In the genomic region with DNA sequence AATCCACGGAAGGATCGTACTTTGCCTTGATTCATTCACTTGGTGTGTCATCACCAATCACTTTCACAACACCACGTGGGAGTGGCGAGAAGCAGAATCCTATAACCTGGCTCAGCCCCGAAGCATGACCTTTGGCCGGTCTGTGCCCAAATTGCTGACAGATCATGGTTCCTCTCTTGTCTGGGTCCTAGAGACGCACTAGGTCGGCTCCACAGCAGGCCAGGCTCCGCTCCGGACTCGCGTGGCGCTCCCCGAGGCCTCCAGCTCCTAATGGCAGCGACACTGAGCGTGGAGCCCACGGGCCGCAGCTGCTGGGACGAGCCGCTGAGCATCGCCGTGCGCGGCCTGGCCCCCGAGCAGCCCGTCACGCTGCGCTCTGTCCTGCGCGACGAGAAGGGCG, we compare ENCODE assay signal across 9 mouse cellular contexts. TPM values are rescaled to one million over a fixed set of nuclear protein-coding genes. Genes with fewer than 3 reads are reported as not detected.
DNase-seq lines count a peak whose midpoint lies in the region; ATAC-seq lines count a peak whose summit lies in the region.
"Not testable (repeated sequence)": the region's sequence is repeated elsewhere in the genome, so short reads cannot be mapped to it uniquely, and the experiment has no call there.
"Had no signal": no experiment of that assay in that cellular context is flagged by ENCODE, and none has a peak within 500 bp of the region (broad histone marks: within the 10 kb centered on the region; RNA-seq: fewer than 3 reads in every experiment).

TSS of gene Acot4 (plus strand) at position 139 of the 400 bp plus-strand sequence.

- peak within 1 kb of the TSS; percentile 20; the same call in 1 of the 2 replicates for H3K9ac ChIP-seq in embryonic facial prominence, embryonic 12.5 days
- peak within 1 kb of the TSS; percentile 79 for H3K9ac ChIP-seq in heart, embryonic 13.5 days
- peak within 1 kb of the TSS; percentile 52 for H3K9ac ChIP-seq in limb, embryonic 11.5 days (ENCODE audit: low read length)
- peak within 1 kb of the TSS; percentile 47 for H3K9ac ChIP-seq in neural tube, embryonic 14.5 days (replicated peaks; ENCODE audit: low read depth, low read length)

- peak; percentile 19 for DNase-seq in adrenal gland, postnatal 25 days
- DNase-seq in kidney, adult 18-20 months, result peak; percentile 81
- DNase-seq in limb, embryonic 11.5 days (ENCODE audit: low spot score), result peak; percentile 44
- peak; percentile 34 for DNase-seq in lung, postnatal 14 days
- DNase-seq in yolk sac, embryonic 10.5 days (ENCODE audit: low spot score), result peak; percentile 82

- H3K4me2 ChIP-seq in embryonic facial prominence, embryonic 12.5 days (replicated peaks), result peak within 1 kb of the TSS; percentile 67
- H3K4me2 ChIP-seq in heart, embryonic 13.5 days, result peak within 1 kb of the TSS; percentile 78
- peak within 1 kb of the TSS; percentile 65 for H3K4me2 ChIP-seq in limb, embryonic 11.5 days (ENCODE audit: low read depth, severe bottlenecking)
- H3K4me2 ChIP-seq in neural tube, embryonic 14.5 days (ENCODE audit: low read depth, low read length), result peak within 1 kb of the TSS; percentile 56

- H3K4me1 ChIP-seq in embryonic facial prominence, embryonic 12.5 days; heart, embryonic 13.5 days; limb, embryonic 11.5 days (ENCODE audit: control insufficient read depth, insufficient read depth, low read length); neural tube, embryonic 14.5 days (ENCODE audit: control insufficient read depth, insufficient read depth, low read length): not testable (repeated sequence)

- H3K4me3 ChIP-seq in embryonic facial prominence, embryonic 12.5 days, result peak within 1 kb of the TSS; percentile 45
- H3K4me3 ChIP-seq in heart, embryonic 13.5 days, result peak within 1 kb of the TSS; percentile 57
- H3K4me3 ChIP-seq in limb, embryonic 11.5 days (ENCODE audit: low read depth, low read length), result peak within 1 kb of the TSS; percentile 40
- peak within 1 kb of the TSS; percentile 38 for H3K4me3 ChIP-seq in neural tube, embryonic 14.5 days (ENCODE audit: low read depth, low read length)

- not testable (repeated sequence) for H3K27ac ChIP-seq in embryonic facial prominence, embryonic 12.5 days; heart, embryonic 13.5 days (replicated peaks); limb, embryonic 11.5 days (replicated peaks; ENCODE audit: low read depth, low read length); neural tube, embryonic 14.5 days (ENCODE audit: low read depth, low read length)

- 9% methylated on average over 28 of the region's 32 CpGs for WGBS in embryonic facial prominence, embryonic 12.5 days
- WGBS in heart, embryonic 13.5 days, result 7% methylated on average over 32 of the region's 32 CpGs
- WGBS in limb, embryonic 11.5 days, result 14% methylated on average over 17 of the region's 32 CpGs
- WGBS in neural tube, embryonic 14.5 days, result 10% methylated on average over 27 of the region's 32 CpGs

- not testable (repeated sequence) for H3K36me3 ChIP-seq in embryonic facial prominence, embryonic 12.5 days; heart, embryonic 13.5 days; limb, embryonic 11.5 days (ENCODE audit: control insufficient read depth, insufficient read depth, low read length); neural tube, embryonic 14.5 days (ENCODE audit: control insufficient read depth, insufficient read depth, low read length)

- not testable (repeated sequence) for ATAC-seq in embryonic facial prominence, embryonic 12.5 days (ENCODE audit: insufficient number of reproducible peaks, insufficient read depth, low FRiP score, low TSS enrichment); heart, embryonic 13.5 days (ENCODE audit: extremely low read depth, insufficient number of reproducible peaks, low FRiP score, low TSS enrichment); limb, embryonic 11.5 days (ENCODE audit: insufficient number of reproducible peaks, low FRiP score, low TSS enrichment, low read depth)
- ATAC-seq in neural tube, embryonic 14.5 days (ENCODE audit: low read depth), result peak; percentile 68; the same call in 1 of the 2 replicates

- not testable (repeated sequence) for H3K9me3 ChIP-seq in embryonic facial prominence, embryonic 12.5 days; heart, embryonic 13.5 days; limb, embryonic 11.5 days (ENCODE audit: control insufficient read depth, low read length); neural tube, embryonic 14.5 days (ENCODE audit: control insufficient read depth, low read length)

- not testable (repeated sequence) for H3K27me3 ChIP-seq in embryonic facial prominence, embryonic 12.5 days; heart, embryonic 13.5 days (replicated peaks); limb, embryonic 11.5 days (ENCODE audit: control insufficient read depth, insufficient read depth, low read length); neural tube, embryonic 14.5 days (ENCODE audit: control insufficient read depth, insufficient read depth, low read length)

RNA-seq across cellular contexts. Expression of gene Acot4, which starts in this region (rescaled TPM):
- 1.5 and 1.7 TPM in 2 replicates for total RNA-seq in adrenal gland, postnatal 25 days (2021)
- polyA plus RNA-seq in embryonic facial prominence, embryonic 12.5 days (2016; fragmentation: Nextera tagmentation; extraction: Ambion mirVana), result 0.36 and 0.75 TPM in 2 replicates
- 0.19 and 0.66 TPM in 2 replicates for polyA plus RNA-seq in heart, embryonic 13.5 days (2015; fragmentation: Nextera tagmentation; extraction: Ambion mirVana)
- 0.08 and 0.10 TPM in 2 replicates for polyA plus RNA-seq in limb, embryonic 11.5 days (2014; fragmentation: Nextera tagmentation; extraction: Ambion mirVana)
- 0.47 and 0.59 TPM in 2 replicates for polyA plus RNA-seq in neural tube, embryonic 14.5 days (2014; fragmentation: Nextera tagmentation; extraction: Ambion mirVana)
- polyA plus RNA-seq: activated CD4-positive, CD25-positive, alpha-beta regulatory T cell, adult 4 months had no signal

Comparison
In these comparisons a context has a peak if more than half of its experiments do, and no peak if none do; other contexts are left out.
1. Peak in DNase-seq, H3K4me3 ChIP-seq, H3K9ac ChIP-seq and H3K4me2 ChIP-seq in limb, embryonic 11.5 days; RNA of the gene not detected or under 1 TPM.
2. Peak in ATAC-seq, H3K4me3 ChIP-seq, H3K9ac ChIP-seq and H3K4me2 ChIP-seq in neural tube, embryonic 14.5 days; RNA of the gene not detected or under 1 TPM.
3. DNase-seq: peak in every context shown above with its lines; median percentile 82 in yolk sac, embryonic 10.5 days; 81 in kidney, adult 18-20 months; 44 in limb, embryonic 11.5 days; 34 in lung, postnatal 14 days; 19 in adrenal gland, postnatal 25 days.
4. H3K9ac ChIP-seq: peak in every context shown above with its lines; median percentile 79 in heart, embryonic 13.5 days; 52 in limb, embryonic 11.5 days; 47 in neural tube, embryonic 14.5 days; 20 in embryonic facial prominence, embryonic 12.5 days.